ENCODE assay signal across 7 mouse cellular contexts in the genomic region with DNA sequence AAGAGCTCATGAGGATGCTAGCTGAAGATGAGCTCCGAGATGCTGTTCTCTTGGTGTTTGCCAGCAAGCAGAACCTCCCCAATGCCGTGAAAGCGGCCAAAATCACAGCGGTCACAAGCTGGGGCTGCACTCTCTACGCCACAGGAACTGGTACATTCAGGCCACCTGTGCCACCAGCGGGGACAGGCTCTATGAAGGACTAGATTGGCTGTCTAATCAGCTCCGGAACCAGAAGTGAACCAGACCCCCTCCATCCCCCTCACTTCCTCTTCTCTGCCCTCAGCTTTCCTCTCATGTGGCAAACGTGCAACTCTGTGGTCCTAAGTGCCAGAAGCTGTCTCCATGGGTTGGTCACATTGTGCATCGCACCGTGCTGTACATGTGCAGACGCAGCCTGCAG. TPM values are rescaled to one million over a fixed set of nuclear protein-coding genes. Genes with fewer than 3 reads are reported as not detected.
A peak's percentile ranks its signal among the peaks of the same experiment; 100 is the strongest.
DNase-seq lines count a peak whose midpoint lies in the region; ATAC-seq lines count a peak whose summit lies in the region.

No protein-coding gene starts in this region.

- DNase-seq in cerebellum, adult 9-10 months: peak; percentile 75
- peak; percentile 32 to 43 for DNase-seq in spleen, postnatal 36 days (ENCODE audit: low spot score in 2 of 2)
- peak; percentile 16 to 28 for DNase-seq in thymus, postnatal 36 days

- peak; percentile 69 for ATAC-seq in CD4-positive, CD25-positive, alpha-beta regulatory T cell, adult 4 months
- peak; percentile 91 for ATAC-seq in cerebellum, adult (ENCODE audit: insufficient number of reproducible peaks, low FRiP score, low TSS enrichment)
- peak; percentile 97 for ATAC-seq in common myeloid progenitor, adult 5-6 weeks (replicated peaks; ENCODE audit: low read depth, poor library complexity, severe bottlenecking)
- ATAC-seq in megakaryocyte progenitor cell, adult 5-6 weeks (replicated peaks; ENCODE audit: poor library complexity): peak; percentile 98

RNA-seq across cellular contexts. Expression of gene Tpp2, which starts 45.1 kb away (rescaled TPM):
- 100 to 1,000 TPM; 127 to 141 TPM for polyA plus RNA-seq in CD4-positive, CD25-positive, alpha-beta regulatory T cell, adult 4 months (2017; shearing (Covaris generic))
- 113 and 127 TPM in 2 replicates for total RNA-seq in common myeloid progenitor, adult 5-6 weeks (2017)
- total RNA-seq in megakaryocyte progenitor cell, adult 5-6 weeks (2015): 81.2 and 93.6 TPM in 2 replicates
- total RNA-seq in megakaryocyte progenitor cell, adult 5-6 weeks (2017): 76.1 and 102 TPM in 2 replicates

Comparison
In these comparisons a context has a peak if more than half of its experiments do, and no peak if none do; other contexts are left out.
1. Peak in every context shown above with its lines: DNase-seq and ATAC-seq.
2. DNase-seq: peak in every context shown above with its lines; median percentile 75 in cerebellum, adult 9-10 months; 38 in spleen, postnatal 36 days; 22 in thymus, postnatal 36 days.